Mouse (Mus musculus) spleen, adult 12 weeks (tissue): ENCODE data around the gene Ccdc186.

Source experiments
- DNase-seq: peaks from one replicate; pipeline ENCODE4 v3.0.0; 2022; ENCODE audit warnings: low spot score

The Ccdc186 gene

GRCm38 (mm10) chr19:56821798-56822447, at the start of gene Ccdc186:
Ccdc186 (minus strand) TSS chr19:56822190.
- peak; percentile 95 for DNase-seq

DNA sequence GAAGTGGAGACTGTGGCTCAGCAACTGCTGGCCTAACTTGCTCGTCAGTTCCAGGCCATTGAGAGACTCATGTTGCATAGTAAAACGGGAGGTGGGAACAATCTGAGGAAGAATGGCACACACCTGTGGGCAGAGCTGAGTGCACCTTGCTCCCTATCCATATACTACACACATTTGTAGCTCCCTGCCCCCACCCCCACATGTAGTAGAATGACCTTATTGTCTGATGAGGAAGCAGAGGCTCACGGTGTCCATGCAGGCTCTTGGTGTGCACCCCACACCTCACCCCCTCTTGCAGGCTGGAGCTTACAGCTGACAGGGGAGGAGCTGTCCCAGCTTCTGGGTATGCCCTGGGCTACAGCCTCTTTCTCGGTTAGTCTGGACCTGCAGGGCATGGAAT, 45.7 kb upstream of the Ccdc186 start:
- DNase-seq, result no peak

GRCm38 (mm10) chr19:56856455-56856854, 34.5 kb upstream of the Ccdc186 start:
- DNase-seq, result no peak

DNA sequence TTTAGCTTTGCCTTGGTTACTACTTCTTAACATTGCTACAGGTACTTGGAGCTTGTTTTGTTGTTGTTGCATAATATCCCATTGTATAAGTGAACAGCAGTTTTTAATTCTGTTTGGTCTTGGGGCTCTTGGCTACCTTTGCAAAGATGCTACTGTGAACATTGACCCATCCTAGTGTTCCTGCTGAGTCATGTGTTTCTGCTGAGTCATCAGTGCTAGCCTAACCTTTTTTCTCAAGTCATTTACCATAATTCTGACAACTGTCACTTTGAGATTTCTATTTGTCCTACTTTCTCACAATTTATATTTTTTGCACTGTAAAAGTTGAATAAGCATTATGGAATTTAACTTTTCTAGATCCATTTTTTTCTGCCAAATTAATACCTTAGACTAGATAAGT, 30.6 kb upstream of the Ccdc186 start:
- DNase-seq, result no peak

- no peak for DNase-seq
Observed at GRCm38 (mm10) chr19:56842974-56843373, 21.0 kb upstream of the Ccdc186 start.

- DNase-seq, result no peak
Observed at GRCm38 (mm10) chr19:56838942-56839706, 17.1 kb upstream of the Ccdc186 start.

- DNase-seq, result no peak
Observed at GRCm38 (mm10) chr19:56835340-56835739, 13.3 kb upstream of the Ccdc186 start.

GRCm38 (mm10) chr19:56830163-56830562, 8.2 kb upstream of the Ccdc186 start:
- no peak for DNase-seq

DNA sequence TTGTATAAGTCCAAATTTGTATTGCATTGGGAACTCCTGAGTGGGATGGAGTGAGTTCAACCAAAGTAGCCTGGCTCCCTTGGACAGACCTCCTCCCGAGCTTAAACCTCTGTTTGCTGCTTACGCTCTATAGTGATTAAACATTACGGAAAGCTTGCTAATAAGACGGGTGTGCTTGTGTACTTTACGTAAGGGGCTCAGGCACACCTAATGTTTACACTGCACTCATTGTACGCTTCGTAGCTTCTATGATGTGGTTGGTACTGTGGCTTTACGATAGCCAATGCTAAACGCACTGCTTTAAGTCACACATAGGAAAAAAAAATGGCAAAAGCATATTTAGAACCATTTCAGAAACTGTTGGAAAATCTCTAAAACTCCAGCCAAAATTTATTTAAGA, 7.3 kb upstream of the Ccdc186 start:
- no peak for DNase-seq

DNA sequence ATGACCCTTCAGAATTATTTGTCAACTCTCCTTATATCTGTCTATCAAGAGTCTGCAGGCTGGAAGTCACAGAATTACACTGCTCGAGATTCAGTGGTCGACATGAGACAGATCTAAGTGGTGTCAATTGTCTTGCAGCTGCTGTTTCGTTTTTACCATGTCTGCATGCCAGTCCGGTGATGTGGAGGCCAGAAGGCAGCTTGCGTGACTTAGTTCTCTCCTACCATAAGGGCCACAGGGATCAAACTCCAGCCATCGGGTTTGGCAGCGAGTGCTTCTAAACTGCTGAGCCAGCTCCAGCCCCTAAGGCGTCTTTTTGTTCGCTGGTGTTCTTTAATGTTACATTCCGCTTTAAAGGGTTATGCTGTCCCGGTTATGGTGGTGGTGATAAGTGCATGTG, 6.3 kb upstream of the Ccdc186 start:
- DNase-seq, result no peak

DNA sequence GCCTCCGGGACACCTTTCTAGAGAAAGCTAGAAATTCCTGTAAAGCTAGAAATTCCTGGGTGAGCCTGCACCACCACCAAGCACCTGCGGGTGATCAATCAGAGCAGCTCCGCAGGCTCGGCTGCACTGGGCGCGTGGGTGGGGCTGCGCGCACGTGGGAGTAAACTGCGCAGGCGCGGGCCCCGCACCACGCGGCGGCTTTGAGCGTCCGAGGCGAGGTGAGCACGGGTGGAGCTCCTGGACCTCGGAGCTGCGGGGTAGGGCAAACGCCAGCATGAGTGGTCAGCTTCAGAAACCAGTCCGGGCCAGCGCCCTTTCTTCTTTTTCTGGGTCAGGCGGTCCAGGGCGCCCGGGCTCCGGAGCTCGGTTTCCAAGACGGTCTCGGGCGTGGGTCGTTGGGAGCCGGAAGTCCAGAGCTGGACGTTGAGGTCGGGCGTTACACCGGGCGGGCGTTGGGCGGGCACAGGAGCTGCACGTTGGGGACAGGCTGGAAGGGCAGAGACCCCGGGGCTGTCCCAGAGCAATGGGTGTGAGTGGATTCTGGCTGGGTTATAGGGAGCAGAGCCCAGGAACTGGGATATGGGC, 4.1 kb upstream of the Ccdc186 start, which contains the start of gene Tdrd1:
Gene Tdrd1 (plus strand): TSS at position 163 of the 585 bp plus-strand sequence.
- no peak for DNase-seq

DNA sequence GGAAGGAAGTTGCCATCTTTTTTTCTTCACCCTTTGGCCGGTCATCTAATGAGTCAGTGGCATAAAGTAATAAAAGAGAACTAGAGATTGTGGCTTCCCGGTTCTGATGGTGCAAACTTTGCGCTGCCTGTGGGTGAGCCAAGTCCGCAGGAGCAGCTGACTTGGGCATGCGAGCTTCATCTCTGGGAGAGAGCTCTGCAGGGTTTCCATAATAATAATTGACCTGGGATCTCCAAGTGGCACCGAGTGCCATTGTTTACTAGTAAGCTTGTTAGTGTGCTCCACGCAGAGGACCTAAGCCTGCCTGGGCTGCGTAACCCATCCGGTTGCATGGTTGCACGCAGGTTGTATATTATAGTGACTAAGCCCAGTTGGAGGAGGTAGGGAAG, 452 bp upstream of the Ccdc186 start:
- no peak for DNase-seq

DNA sequence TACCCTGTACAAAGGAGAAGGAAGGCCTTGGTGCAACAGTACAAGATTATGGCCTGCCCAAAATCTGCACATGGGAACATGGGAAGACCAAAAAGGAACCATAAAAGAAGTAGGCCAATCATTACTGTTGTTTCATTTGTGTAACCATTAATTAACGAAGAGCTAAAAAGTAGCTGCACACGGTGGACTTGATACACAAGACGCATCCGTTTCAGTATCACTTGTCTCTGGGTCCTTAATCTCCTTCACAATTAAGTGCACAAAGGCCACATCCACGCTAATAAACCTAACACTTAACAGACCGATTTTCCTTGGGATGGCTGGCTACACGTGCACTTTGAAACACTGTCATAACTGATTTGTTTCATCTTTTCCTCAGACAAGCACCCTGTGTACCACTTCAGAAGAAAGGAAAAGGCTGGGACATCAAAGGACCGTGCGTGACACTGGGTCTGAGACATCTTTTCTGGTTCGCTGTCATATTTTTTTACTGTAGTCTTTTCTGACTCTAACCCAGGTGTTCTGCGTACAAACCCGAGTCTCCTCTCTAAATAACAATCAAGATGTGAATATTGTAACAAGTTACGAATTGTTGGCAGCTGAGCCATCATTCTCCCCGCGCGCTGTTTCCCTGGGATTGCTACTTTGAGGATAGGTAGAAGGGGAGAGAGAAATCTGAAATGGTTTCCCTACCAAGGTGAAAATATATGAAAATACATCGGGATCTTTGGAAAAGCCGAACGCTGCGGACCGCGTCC, 771 bp downstream of the Ccdc186 start:
- no peak for DNase-seq

DNA sequence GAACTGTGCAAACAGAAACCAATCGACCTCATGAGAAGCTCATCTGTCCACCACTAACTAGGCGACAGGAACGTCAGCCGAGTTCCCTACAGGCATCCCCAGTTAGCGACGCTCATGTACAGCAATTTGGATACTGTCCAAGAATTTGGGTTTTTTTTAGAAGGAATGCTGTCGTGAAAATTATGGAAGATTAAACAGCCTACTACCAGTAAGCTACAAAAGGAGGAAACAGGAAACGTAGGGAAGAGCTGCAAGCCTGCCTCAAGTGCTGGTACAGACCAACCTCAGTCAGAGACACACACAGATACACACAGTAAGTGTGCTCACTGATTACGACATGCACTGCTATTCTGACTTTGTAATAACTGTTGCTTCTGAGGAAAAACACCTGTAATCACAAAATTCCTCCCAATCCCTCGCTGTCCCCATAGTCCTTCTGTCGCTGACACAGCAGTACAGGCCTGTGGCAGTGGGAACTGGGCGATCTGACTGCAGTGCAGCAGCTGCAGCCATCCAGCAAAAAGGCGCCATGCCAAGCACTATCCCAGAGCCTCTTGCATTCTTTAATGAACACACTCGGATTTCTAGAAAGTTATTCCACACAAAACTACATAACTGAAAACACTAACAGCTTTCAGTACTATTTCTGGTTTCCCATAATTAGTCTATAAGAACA, 4.0 kb downstream of the Ccdc186 start:
- DNase-seq, result no peak

DNA sequence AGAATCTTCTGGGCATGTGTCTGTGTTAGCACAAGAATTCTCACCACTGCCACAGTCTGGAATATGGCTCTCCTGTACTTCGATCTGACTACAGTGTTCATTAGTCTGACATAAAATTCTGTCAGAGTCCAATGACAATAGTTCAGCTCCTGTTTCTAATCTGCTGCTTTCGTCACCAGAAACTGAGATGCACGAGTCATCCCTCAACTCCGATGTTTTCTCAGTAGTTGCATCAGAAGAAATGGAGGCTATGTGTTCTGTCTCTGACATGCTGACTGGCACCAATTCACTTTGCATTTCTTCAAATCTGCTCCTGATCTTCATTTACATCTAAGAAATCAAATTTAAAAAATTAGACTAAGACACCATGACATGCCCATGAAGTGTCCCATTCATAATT, 8.6 kb downstream of the Ccdc186 start:
- no peak for DNase-seq

- DNase-seq, result no peak
Observed at GRCm38 (mm10) chr19:56811590-56811989, 10.4 kb downstream of the Ccdc186 start.

GRCm38 (mm10) chr19:56810641-56811146, 11.3 kb downstream of the Ccdc186 start:
- no peak for DNase-seq

GRCm38 (mm10) chr19:56808771-56809170, 13.2 kb downstream of the Ccdc186 start:
- no peak for DNase-seq

- no peak for DNase-seq
Observed at GRCm38 (mm10) chr19:56807122-56807521, 14.9 kb downstream of the Ccdc186 start.

DNA sequence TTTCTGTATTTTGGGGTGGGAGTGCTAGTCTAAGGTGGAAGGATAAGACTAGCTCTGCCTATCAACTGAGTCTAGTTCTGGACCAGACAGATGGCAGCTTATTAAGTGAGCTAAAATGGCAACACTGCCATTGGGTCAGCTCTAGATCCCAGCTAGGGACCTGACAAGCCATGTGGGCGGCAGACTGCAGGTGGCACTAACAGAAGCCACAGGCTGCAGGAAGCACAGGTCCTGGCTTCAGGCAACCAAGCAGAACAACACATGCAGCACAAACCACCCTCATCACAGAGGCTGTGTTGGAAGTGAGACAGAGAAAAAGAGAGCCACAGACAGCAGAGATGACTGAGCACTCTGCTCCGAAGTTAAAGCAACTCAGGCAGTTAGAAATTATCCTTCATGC, 16.6 kb downstream of the Ccdc186 start:
- DNase-seq, result no peak

DNA sequence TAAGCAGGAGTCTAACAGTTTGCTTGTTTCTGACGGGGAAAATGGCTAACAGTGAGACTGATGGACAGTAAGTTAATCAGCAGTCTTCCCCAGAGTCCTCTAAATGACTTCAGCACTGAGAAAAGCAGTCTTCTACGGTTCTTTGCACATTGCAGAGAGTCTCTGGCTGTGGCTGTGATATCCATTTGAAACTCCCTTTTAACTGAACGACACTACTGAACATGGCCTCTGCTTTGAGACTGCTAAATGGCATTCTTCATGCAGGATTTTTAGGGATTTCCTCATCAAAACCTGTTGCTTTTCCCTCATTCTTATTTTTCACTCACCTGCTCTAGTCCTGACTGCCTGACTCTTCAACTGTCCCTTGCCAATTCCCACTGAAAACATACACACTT, 19.6 kb downstream of the Ccdc186 start:
- DNase-seq, result no peak
